Mouse (Mus musculus) 3T3-L1 (cell line): ENCODE measurements around the gene Pcdh7.

ENCODE experiments used
- DNase-seq: peaks from one replicate; pipeline ENCODE4 v3.0.0-alpha.2; 2015; ENCODE audit warnings: low read depth, low spot score

Pcdh7 gene

GRCm38 (mm10) chr5:57745879-57746278 is 28.1 kb downstream of the Pcdh7 start:
- DNase-seq, result no peak

GRCm38 (mm10) chr5:57750320-57750719 is 32.6 kb downstream of the Pcdh7 start:
- no peak for DNase-seq

GRCm38 (mm10) chr5:57755791-57756190 is 38.0 kb downstream of the Pcdh7 start:
- peak; percentile 93 for DNase-seq

GRCm38 (mm10) chr5:57756726-57757424 is 39.1 kb downstream of the Pcdh7 start:
- DNase-seq, result peak; percentile 87

GRCm38 (mm10) chr5:57757436-57757898 is 39.7 kb downstream of the Pcdh7 start:
- peak; percentile 84 for DNase-seq

- peak; percentile 27 for DNase-seq
These were observed 41.2 kb downstream of the Pcdh7 start for GRCm38 (mm10) chr5:57758968-57759367.

GRCm38 (mm10) chr5:57760069-57761063 is 42.6 kb downstream of the Pcdh7 start:
- DNase-seq, result peak; percentile 68

- no peak for DNase-seq
These were observed 47.6 kb downstream of the Pcdh7 start for GRCm38 (mm10) chr5:57765356-57765755.

- DNase-seq, result no peak
These were observed 49.6 kb downstream of the Pcdh7 start for GRCm38 (mm10) chr5:57767346-57767745.

- peak; percentile 73 for DNase-seq
These were observed 50.8 kb downstream of the Pcdh7 start for GRCm38 (mm10) chr5:57768469-57769022.

- DNase-seq, result no peak
These were observed 51.9 kb downstream of the Pcdh7 start for GRCm38 (mm10) chr5:57769644-57770043.

- no peak for DNase-seq
These were observed 52.6 kb downstream of the Pcdh7 start for GRCm38 (mm10) chr5:57770364-57770763.

- no peak for DNase-seq
These were observed 53.4 kb downstream of the Pcdh7 start for GRCm38 (mm10) chr5:57771122-57771521.

GRCm38 (mm10) chr5:57772711-57773110 is 54.9 kb downstream of the Pcdh7 start:
- DNase-seq, result peak; percentile 34

GRCm38 (mm10) chr5:57774496-57774895 is 56.7 kb downstream of the Pcdh7 start:
- peak; percentile 16 for DNase-seq

GRCm38 (mm10) chr5:57778093-57778492 is 60.3 kb downstream of the Pcdh7 start:
- DNase-seq, result no peak

GRCm38 (mm10) chr5:57779951-57780350 is 62.2 kb downstream of the Pcdh7 start:
- DNase-seq, result no peak

- no peak for DNase-seq
These were observed 62.8 kb downstream of the Pcdh7 start for GRCm38 (mm10) chr5:57780574-57780973.

GRCm38 (mm10) chr5:57781950-57782349 is 64.2 kb downstream of the Pcdh7 start:
- DNase-seq, result no peak

- DNase-seq, result no peak
These were observed 64.8 kb downstream of the Pcdh7 start for GRCm38 (mm10) chr5:57782546-57782945.

GRCm38 (mm10) chr5:57788775-57789509 is 71.2 kb downstream of the Pcdh7 start:
- DNase-seq, result no peak
